Mouse (Mus musculus): ENCODE results near the gene Adamts18. TPM values are rescaled to one million over a fixed set of nuclear protein-coding genes. Genes with fewer than 3 reads are reported as not detected.
A peak's percentile ranks its signal among the peaks of the same experiment; 100 is the strongest.

The Adamts18 gene
- polyA plus RNA-seq, 1 experiment from 2014 or later = 0.73 TPM

GRCm38 (mm10) chr8:113704968-113705367 lies 143.6 kb downstream of the Adamts18 start:
- Histone ChIP-seq H3K27ac (no peak overlapping the region), H3K4me3 (no peak overlapping the region), H3K9me3 (no peaks in the 10 kb centered on the region), H3K4me1 (replicated peaks) (peaks cover 18% of the 10 kb centered on the region), H3K27me3 (ENCODE audit: insufficient read depth, poor library complexity, severe bottlenecking) (no peaks in the 10 kb centered on the region), H3K36me3 (no peaks in the 10 kb centered on the region)
- peak; percentile 35 for DNase-seq (ENCODE audit: low spot score)
- 60% methylated on average over 7 of the region's 7 CpGs for WGBS

- Histone ChIP-seq H3K4me3 (no peak overlapping the region), H3K36me3 (no peaks in the 10 kb centered on the region), H3K27me3 (ENCODE audit: insufficient read depth, poor library complexity, severe bottlenecking) (no peaks in the 10 kb centered on the region), H3K27ac (0 out of 2 replicates have a peak overlapping the region, but pooled peaks have one; percentile 29), H3K9me3 (no peaks in the 10 kb centered on the region), H3K4me1 (replicated peaks) (no peaks in the 10 kb centered on the region)
- 84% methylated on average over 14 of the region's 14 CpGs for WGBS
- no peak for DNase-seq (ENCODE audit: low spot score)
These were observed 156.8 kb downstream of the Adamts18 start for GRCm38 (mm10) chr8:113691622-113692343.

GRCm38 (mm10) chr8:113688543-113688915 lies 160.0 kb downstream of the Adamts18 start:
- DNase-seq (ENCODE audit: low spot score) = no peak
- WGBS = 92% methylated on average over 8 of the region's 8 CpGs
- H3K27me3 ChIP-seq (ENCODE audit: insufficient read depth, poor library complexity, severe bottlenecking) = no peaks in the 10 kb centered on the region
- H3K4me3 ChIP-seq = no peak overlapping the region
- H3K4me1 ChIP-seq (replicated peaks) = no peaks in the 10 kb centered on the region
- H3K27ac ChIP-seq = no peak overlapping the region
- no peaks in the 10 kb centered on the region for H3K36me3 ChIP-seq
- no peaks in the 10 kb centered on the region for H3K9me3 ChIP-seq

GRCm38 (mm10) chr8:113687889-113688542 lies 160.5 kb downstream of the Adamts18 start:
- Histone ChIP-seq H3K9me3 (no peaks in the 10 kb centered on the region), H3K27ac (peak overlapping the region; percentile 40; the same call in 1 of the 2 replicates), H3K4me3 (no peak overlapping the region), H3K4me1 (replicated peaks) (no peaks in the 10 kb centered on the region), H3K27me3 (ENCODE audit: insufficient read depth, poor library complexity, severe bottlenecking) (no peaks in the 10 kb centered on the region), H3K36me3 (no peaks in the 10 kb centered on the region)
- DNase-seq (ENCODE audit: low spot score) = no peak
- WGBS = 81% methylated on average over 17 of the region's 17 CpGs

GRCm38 (mm10) chr8:113679361-113679760 lies 169.2 kb downstream of the Adamts18 start:
- DNase-seq (ENCODE audit: low spot score) = no peak
- Histone ChIP-seq H3K9me3 (no peaks in the 10 kb centered on the region), H3K4me3 (no peak overlapping the region), H3K27me3 (ENCODE audit: insufficient read depth, poor library complexity, severe bottlenecking) (no peaks in the 10 kb centered on the region), H3K27ac (no peak overlapping the region), H3K36me3 (no peaks in the 10 kb centered on the region), H3K4me1 (replicated peaks) (no peaks in the 10 kb centered on the region)
- WGBS = 83% methylated on average over 3 of the region's 3 CpGs

GRCm38 (mm10) chr8:113676811-113677210 lies 171.7 kb downstream of the Adamts18 start:
- no peak for DNase-seq (ENCODE audit: low spot score)
- no peaks in the 10 kb centered on the region for H3K27me3 ChIP-seq (ENCODE audit: insufficient read depth, poor library complexity, severe bottlenecking)
- H3K4me3 ChIP-seq = no peak overlapping the region
- H3K9me3 ChIP-seq = no peaks in the 10 kb centered on the region
- H3K36me3 ChIP-seq = no peaks in the 10 kb centered on the region
- H3K27ac ChIP-seq = no peak overlapping the region
- no peaks in the 10 kb centered on the region for H3K4me1 ChIP-seq (replicated peaks)
- WGBS = 89% methylated on average over 1 of the region's 1 CpGs

- H3K4me1 ChIP-seq (replicated peaks) = no peaks in the 10 kb centered on the region
- H3K9me3 ChIP-seq = no peaks in the 10 kb centered on the region
- DNase-seq (ENCODE audit: low spot score) = no peak
- WGBS = 82% methylated on average over 2 of the region's 2 CpGs
- no peaks in the 10 kb centered on the region for H3K27me3 ChIP-seq (ENCODE audit: insufficient read depth, poor library complexity, severe bottlenecking)
- H3K36me3 ChIP-seq = no peaks in the 10 kb centered on the region
- H3K4me3 ChIP-seq = no peak overlapping the region
- no peak overlapping the region for H3K27ac ChIP-seq
These were observed 173.3 kb downstream of the Adamts18 start for GRCm38 (mm10) chr8:113675281-113675680.

GRCm38 (mm10) chr8:113674611-113675010 lies 173.9 kb downstream of the Adamts18 start:
- DNase-seq (ENCODE audit: low spot score) = no peak
- Histone ChIP-seq H3K27me3 (ENCODE audit: insufficient read depth, poor library complexity, severe bottlenecking) (no peaks in the 10 kb centered on the region), H3K27ac (no peak overlapping the region), H3K9me3 (no peaks in the 10 kb centered on the region), H3K4me3 (no peak overlapping the region), H3K36me3 (no peaks in the 10 kb centered on the region), H3K4me1 (replicated peaks) (no peaks in the 10 kb centered on the region)
- 89% methylated on average over 3 of the region's 3 CpGs for WGBS

- Histone ChIP-seq H3K36me3 (no peaks in the 10 kb centered on the region), H3K9me3 (no peaks in the 10 kb centered on the region), H3K27me3 (ENCODE audit: insufficient read depth, poor library complexity, severe bottlenecking) (no peaks in the 10 kb centered on the region), H3K4me1 (replicated peaks) (no peaks in the 10 kb centered on the region), H3K4me3 (no peak overlapping the region), H3K27ac (no peak overlapping the region)
- no peak for DNase-seq (ENCODE audit: low spot score)
- WGBS = 62% methylated on average over 3 of the region's 3 CpGs
These were observed 175.2 kb downstream of the Adamts18 start for GRCm38 (mm10) chr8:113673300-113673699.

- WGBS = 89% methylated on average over 11 of the region's 11 CpGs
- Histone ChIP-seq H3K4me1 (replicated peaks) (no peaks in the 10 kb centered on the region), H3K27me3 (ENCODE audit: insufficient read depth, poor library complexity, severe bottlenecking) (no peaks in the 10 kb centered on the region), H3K9me3 (no peaks in the 10 kb centered on the region), H3K36me3 (no peaks in the 10 kb centered on the region), H3K27ac (no peak overlapping the region), H3K4me3 (no peak overlapping the region)
- DNase-seq (ENCODE audit: low spot score) = no peak
These were observed 175.8 kb downstream of the Adamts18 start for GRCm38 (mm10) chr8:113672599-113673255.

- Histone ChIP-seq H3K27ac (no peak overlapping the region), H3K4me1 (replicated peaks) (peaks cover 3% of the 10 kb centered on the region), H3K27me3 (ENCODE audit: insufficient read depth, poor library complexity, severe bottlenecking) (no peaks in the 10 kb centered on the region), H3K9me3 (no peaks in the 10 kb centered on the region), H3K4me3 (no peak overlapping the region), H3K36me3 (no peaks in the 10 kb centered on the region)
- WGBS = 92% methylated on average over 10 of the region's 10 CpGs
- DNase-seq (ENCODE audit: low spot score) = no peak
These were observed 178.6 kb downstream of the Adamts18 start for GRCm38 (mm10) chr8:113669924-113670323.

- Histone ChIP-seq H3K27ac (no peak overlapping the region), H3K9me3 (no peaks in the 10 kb centered on the region), H3K27me3 (ENCODE audit: insufficient read depth, poor library complexity, severe bottlenecking) (no peaks in the 10 kb centered on the region), H3K4me3 (no peak overlapping the region), H3K4me1 (replicated peaks) (peaks cover 7% of the 10 kb centered on the region), H3K36me3 (no peaks in the 10 kb centered on the region)
- no peak for DNase-seq (ENCODE audit: low spot score)
- 80% methylated on average over 16 of the region's 16 CpGs for WGBS
These were observed 181.7 kb downstream of the Adamts18 start for GRCm38 (mm10) chr8:113666714-113667432.
